Mouse (Mus musculus) cerebellum, adult 8-10 months (tissue): ENCODE results near the gene Col5a1.

Source experiments
- DNase-seq: peaks from one replicate; pipeline ENCODE4 v3.0.0; 2022

Gene Col5a1

GRCm38 (mm10) chr2:27923718-27924117, 37.5 kb downstream of the Col5a1 start:
- no peak for DNase-seq

DNA sequence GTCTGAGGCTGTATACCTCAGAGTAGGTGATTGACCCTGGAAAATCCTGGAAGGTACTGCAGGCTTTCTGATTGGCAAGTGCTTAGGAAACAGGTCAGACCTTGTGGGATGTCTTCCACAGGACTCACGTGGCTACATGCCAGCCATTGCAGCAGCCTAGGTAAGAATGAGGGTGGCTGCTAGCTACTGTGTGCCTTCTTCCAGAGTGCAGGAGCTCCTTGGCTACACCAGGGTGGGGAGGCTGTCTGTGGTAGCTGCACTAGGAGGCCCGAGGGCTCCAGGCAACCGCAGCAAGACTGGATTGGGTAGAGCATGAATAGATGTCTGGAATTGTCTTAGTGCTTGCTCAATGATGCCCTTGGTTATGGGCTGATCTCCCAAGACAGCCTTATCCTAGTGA, 38.2 kb downstream of the Col5a1 start:
- DNase-seq = no peak

GRCm38 (mm10) chr2:27926478-27927165, 40.4 kb downstream of the Col5a1 start:
- peak; percentile 70 for DNase-seq

DNA sequence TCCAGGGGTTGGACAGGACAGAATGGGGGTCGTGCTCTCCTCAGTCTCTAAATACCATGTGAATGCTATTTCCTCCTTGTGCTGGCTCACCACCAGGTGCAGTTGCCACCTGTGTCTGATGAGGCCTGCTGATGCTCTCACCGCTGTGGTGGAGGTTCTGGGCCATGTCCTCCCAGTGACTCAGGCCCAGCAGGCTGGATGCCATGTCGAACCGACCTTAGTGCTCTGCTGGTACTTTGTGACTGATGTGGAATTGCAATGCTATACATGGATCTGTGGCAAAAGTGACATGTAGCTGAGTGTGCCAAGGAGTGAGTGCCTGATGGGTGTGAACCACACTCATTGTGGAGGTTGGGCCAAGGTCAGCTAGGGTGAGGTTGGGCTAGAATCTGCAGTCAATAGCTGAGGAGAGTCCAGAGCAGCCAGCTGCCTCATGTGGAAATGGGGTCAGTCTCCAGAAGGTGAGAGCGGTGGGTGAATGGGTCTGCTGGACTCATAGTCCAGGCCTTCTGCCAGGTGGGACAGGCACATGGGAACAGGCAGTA, 44.3 kb downstream of the Col5a1 start:
- no peak for DNase-seq

DNA sequence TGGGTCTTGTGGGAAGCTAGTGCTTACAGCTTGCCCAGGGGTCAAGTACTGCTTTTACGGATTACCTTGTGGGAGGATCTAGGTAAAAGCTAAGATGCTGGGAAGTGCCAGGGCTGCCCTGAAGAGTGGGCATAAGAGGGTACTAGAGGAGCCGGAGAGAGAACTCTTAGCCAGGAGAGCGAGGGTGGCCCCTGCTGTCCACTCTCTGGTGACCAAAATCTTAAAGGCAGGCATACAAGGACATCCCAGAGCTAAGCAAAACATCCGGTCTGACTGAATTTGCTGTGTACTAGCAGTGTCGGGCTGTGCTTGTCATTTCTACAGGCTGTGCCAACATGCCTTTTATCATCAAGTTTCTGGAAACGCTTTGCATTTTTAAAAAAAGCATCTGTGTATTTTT, 44.9 kb downstream of the Col5a1 start:
- DNase-seq = no peak

DNA sequence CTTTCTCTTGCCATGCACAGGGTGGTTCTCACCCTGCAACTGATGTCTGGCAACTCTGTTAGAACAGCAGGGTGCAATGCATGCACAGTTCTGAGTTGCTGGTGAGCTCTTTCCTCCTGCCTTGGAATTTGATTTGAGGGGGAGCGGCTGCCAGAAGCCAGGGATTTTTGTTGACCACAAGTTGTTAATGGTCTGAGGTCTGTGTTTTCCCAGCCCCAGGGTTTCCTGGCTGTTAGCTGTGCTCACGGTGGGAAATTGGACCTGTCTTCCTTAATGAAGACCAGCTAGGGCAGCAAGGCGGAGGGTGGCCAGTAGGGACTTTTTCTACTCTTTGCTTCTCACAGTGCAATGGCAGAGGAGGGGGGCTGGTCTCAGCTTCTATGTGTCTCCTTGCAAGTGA, 45.7 kb downstream of the Col5a1 start:
- DNase-seq = no peak

- no peak for DNase-seq
Measured at GRCm38 (mm10) chr2:27934269-27934668, 48.0 kb downstream of the Col5a1 start.

DNA sequence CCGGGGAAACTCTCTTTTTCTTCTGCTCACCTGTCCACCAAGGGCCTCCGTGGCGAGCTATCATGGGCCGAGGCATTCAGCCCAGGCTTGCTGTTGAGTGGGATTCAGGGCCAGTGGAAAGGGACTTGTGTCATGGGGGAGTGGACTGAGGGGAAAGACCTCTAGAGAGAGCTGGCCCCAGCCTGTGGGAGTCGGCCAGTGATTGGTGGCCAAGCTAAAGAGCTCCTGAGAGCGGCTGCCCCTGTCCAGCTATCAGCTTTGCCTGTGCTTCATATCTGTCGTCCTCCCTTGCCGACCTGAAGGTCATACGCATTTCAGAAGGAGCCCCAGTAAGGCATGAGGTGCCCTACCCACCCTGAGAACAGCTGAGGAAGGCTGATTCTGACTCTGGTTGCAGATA, 48.6 kb downstream of the Col5a1 start:
- no peak for DNase-seq

GRCm38 (mm10) chr2:27935441-27935840, 49.2 kb downstream of the Col5a1 start:
- no peak for DNase-seq

DNA sequence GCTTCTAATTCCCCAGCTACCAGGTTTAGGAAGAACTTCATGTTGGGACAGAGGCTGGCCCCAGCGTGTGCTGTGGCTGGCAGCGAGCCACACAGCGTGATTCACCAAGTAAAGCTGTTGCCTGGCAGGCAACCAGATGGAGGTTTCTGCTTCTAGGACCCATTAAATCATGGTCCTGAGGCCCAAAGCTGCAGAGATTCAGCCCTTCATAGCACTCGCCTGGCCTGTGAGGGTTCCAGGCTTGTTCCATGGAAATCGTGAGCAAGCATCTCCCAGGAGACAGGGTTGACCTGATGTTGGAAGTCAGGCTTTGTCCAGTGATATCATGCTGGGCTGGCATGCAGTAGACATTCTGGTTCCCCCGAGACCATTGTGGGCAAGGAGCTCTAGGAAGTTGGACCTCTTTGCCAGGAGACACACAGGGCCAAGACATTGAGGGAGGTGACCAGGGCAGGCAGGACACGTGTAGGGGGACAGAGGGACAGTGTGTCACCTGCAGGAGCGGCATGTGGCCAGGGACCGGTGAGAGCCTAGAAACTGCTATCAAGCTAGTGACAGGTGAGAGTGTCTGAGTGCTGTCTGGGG, 50.5 kb downstream of the Col5a1 start:
- DNase-seq = peak; percentile 48

DNA sequence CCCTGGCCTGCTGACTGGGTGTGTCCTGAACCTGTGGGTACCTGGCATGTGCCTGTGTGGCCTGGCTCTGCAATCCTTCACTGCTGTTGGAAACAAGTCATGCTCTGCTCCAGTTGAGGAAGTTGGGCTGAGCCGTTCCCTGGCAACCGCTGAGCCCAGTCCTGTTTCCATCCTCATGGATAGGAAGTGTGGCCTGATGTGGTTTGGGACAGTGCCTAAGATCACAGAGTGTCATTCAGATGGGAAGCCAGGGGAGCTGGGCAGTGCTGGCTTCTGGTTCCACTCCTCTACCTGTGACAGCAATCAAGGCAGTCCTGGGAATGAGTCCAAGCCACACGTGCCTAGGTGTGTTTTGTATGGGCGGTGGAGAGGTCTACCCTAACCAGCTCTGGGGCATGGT, 53.2 kb downstream of the Col5a1 start:
- DNase-seq = no peak

GRCm38 (mm10) chr2:27940144-27940543, 53.9 kb downstream of the Col5a1 start:
- DNase-seq = no peak

- DNase-seq = no peak
Measured at GRCm38 (mm10) chr2:27947252-27947651, 61.0 kb downstream of the Col5a1 start.

DNA sequence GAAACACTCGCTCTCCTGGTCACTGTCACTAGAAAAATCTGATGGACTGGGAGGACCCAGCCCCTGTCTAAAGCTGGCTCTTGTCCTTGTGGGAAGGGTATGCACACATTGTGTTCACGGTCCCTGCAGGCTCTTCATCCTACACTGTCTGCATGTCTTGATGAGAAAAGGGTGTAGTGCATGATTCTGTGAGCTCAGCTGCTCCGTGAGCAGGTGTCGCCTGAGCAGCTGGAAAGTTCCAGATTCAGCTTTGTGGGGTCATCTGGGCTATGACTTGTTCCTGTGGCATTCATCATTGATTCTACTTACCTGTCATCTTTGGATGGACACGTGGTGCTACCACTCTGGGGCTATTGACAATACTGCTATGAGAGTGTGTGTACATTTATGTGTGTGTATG, 61.7 kb downstream of the Col5a1 start:
- no peak for DNase-seq

DNA sequence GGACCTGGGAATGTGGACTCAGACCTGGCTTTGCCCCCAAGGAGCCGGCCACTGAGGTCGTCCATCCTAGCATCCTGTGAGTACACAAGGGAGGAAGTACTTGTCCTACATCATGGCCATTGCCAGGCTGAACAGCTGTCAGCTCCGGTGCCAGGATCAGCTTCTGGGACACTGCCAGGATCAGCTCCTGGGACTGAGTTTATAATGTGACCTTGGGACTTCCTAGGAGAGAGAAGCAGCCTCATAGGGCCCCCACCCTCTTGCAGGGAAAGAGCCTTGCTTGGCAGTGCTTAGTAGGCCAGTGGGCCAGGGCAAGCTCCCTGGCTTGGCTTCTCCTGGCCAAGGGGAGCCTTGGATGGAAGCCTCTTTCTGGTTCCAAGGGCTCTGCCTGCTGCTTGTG, 67.6 kb downstream of the Col5a1 start:
- DNase-seq = peak; percentile 15

DNA sequence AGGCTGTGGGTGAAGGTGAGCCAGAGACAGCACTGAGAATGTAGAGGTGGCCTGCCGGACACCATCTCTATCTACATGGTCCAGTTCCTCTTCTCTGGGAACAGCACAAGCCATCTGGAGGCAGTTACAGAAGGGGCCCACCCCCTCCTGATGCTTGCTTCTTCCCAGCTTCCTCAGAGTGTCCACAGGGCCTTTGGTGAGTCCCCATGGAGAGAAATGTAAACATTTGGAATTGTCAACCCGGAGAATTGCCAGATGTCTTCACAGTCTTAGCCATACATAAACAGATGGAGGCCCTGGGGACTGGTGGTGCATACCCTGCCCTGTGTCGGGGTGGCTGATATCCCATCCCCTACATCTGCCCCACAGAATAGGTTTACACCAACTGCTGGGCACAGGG, 68.7 kb downstream of the Col5a1 start:
- no peak for DNase-seq

DNA sequence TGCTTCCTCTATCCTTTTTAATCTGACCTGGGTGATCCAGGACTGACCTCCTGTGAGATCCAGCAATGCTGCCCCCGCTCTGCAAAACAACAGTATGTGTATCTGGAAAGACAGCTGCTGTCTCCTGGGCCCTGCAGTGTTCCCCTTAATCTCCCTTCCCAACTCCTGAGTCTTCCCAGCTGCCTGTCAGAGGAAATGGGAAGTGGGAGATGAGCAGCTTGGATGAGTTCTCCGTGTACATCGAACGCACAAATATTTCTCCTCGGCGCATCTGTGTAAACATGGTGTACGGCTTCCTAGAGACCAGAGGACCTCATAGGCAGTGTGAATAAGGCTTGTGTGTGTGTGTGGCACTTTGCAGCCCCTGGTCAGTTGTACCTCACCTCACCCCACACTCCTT, 70.5 kb downstream of the Col5a1 start:
- no peak for DNase-seq

DNA sequence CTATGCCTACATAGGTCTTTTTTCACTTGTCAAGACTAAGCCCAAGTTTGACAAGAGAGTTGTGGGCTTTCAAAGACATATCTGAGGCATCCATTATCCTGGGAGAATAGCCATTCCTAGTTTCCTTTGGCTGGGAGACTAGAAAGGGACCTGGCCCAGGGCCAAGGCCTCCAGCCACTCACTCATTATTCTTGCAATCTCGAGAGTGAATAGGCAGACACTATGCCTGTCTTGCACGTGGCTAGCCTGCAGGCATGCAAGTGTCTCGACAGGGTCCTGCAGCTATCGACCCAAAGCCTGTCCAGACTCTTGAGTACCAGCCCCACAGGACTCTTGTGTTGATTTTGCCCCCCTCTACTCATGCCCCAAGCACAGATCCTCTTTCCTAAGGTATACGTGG, 71.0 kb downstream of the Col5a1 start:
- no peak for DNase-seq

GRCm38 (mm10) chr2:27959275-27959674, 73.0 kb downstream of the Col5a1 start:
- no peak for DNase-seq

DNA sequence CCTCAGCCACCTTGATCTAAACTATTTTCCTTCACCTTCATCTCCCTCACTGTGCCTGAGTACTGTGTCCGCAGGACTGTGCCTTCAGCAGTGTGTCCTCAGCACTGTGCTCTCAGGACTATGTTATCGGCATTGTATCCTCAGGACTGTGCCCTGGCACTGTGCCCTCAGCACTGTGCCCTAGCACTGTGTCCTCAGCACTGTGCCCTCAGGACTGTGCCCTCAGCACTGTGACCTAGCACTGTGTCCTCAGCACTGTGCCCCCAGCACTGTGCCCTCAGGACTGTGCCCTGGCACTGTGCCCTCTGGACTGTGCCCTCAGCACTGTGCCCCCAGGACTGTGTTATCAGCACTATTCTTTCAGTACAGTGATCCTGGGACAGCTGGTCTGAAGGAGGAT, 75.0 kb downstream of the Col5a1 start:
- no peak for DNase-seq

GRCm38 (mm10) chr2:27962406-27962805, 76.2 kb downstream of the Col5a1 start:
- DNase-seq = peak; percentile 20

- peak; percentile 44 for DNase-seq
Measured at GRCm38 (mm10) chr2:27969158-27969557, 82.9 kb downstream of the Col5a1 start.

DNA sequence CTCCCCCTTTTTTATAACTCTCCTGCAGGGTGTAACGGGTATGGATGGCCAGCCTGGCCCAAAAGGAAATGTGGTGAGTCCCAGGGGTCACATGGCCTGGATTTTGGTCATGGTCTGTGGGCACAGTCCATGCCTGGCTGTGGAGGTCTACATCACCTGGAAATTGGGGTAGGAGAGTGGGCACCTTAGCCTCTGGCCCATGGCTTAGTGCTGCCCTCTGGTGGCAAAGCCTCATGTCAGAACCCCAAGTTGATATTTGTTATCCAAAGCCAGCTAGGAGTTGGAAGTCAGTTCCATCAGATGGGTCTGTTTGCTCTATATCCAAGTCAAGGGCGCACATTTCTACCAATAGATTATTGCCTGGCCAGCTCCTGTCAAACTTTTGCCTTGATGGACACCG, 87.6 kb downstream of the Col5a1 start:
- peak; percentile 59 for DNase-seq

GRCm38 (mm10) chr2:27975786-27976185, 89.6 kb downstream of the Col5a1 start:
- no peak for DNase-seq

DNA sequence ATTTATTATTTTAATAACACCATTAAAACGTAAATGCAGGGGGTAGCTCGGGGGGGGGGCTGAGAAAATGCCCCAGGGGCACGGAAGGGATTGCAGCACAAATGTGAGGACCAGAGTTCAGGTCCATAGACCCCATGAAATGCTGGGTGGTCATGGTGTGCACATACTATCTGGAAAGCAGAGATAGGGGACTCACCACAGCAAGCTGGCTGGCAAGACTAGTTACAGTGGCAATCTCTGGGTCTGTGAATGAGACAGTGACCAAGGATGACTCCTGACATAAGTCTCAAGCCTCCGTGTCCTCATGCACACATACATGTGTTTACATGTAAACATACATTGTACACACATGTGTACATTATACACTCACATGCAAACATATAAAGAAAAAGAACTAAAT, 90.3 kb downstream of the Col5a1 start:
- no peak for DNase-seq
